Mouse (Mus musculus) CH12.LX (cell line): Measurements from ENCODE around the gene Olfr221. TPM values are rescaled to one million over a fixed set of nuclear protein-coding genes. Genes with fewer than 3 reads are reported as not detected.

Experiments used
- DNase-seq: peaks from one replicate; pipeline ENCODE4 v3.0.0-alpha.2; 2013; ENCODE audit errors: extremely low read depth
- H3K27ac ChIP-seq: 2 replicates; pipeline ENCODE4 v1.5.1; 2012; ENCODE audit warnings: low read depth, mild to moderate bottlenecking, control low read depth, moderate library complexity; ENCODE audit not compliant: insufficient read depth
- H3K27me3 ChIP-seq: replicated peaks from 2 replicates; pipeline ENCODE3; 2012; ENCODE audit warnings: inconsistent platforms
- H3K36me3 ChIP-seq, 2 experiments: replicated peaks in 1 of 2; 2 replicates each; pipeline versions ENCODE3 to v1.6.1; 2012; ENCODE audit warnings: inconsistent platforms in 1 of 2, low read length in 1 of 2, mild to moderate bottlenecking in 1 of 2, mixed read lengths in 1 of 2, moderate library complexity in 1 of 2; ENCODE audit not compliant: control insufficient read depth in 1 of 2, insufficient read depth in 1 of 2
- H3K4me1 ChIP-seq, 2 experiments: 2 replicates each; pipeline ENCODE4 v1.6.1; 2012; ENCODE audit warnings: inconsistent platforms in 1 of 2, moderate library complexity in 1 of 2; ENCODE audit not compliant: insufficient read depth in 2 of 2, control insufficient read depth in 1 of 2
- H3K4me2 ChIP-seq: 2 replicates; pipeline ENCODE4 v1.6.1; 2012; ENCODE audit warnings: low read depth, mild to moderate bottlenecking, control low read depth; ENCODE audit not compliant: poor library complexity, insufficient read depth, severe bottlenecking
- H3K4me3 ChIP-seq, 3 experiments: fragments of 150-350 bp in 1 of 3; sonication (generic) in 1 of 3; replicated peaks in 1 of 3; 2 replicates each; pipeline versions ENCODE3 to v1.5.1; 2011 to 2012; ENCODE audit warnings: low read depth in 2 of 3, low read length in 2 of 3, mild to moderate bottlenecking in 2 of 3, moderate library complexity in 2 of 3, control low read depth in 1 of 3, improper control_type of control experiment in 1 of 3, inconsistent platforms in 1 of 3, mixed read lengths in 1 of 3; ENCODE audit not compliant: poor library complexity in 1 of 3
- H3K79me2 ChIP-seq: replicated peaks from 2 replicates; pipeline ENCODE4 v1.6.1; 2012; ENCODE audit warnings: mild to moderate bottlenecking, moderate library complexity; ENCODE audit not compliant: control insufficient read depth, poor library complexity, insufficient read depth, severe bottlenecking; ENCODE audit errors: extremely low read depth
- H3K9ac ChIP-seq: 2 replicates; pipeline ENCODE4 v1.6.1; 2012; ENCODE audit warnings: low read depth, mild to moderate bottlenecking, control low read depth, moderate library complexity; ENCODE audit not compliant: insufficient read depth
- H3K9me3 ChIP-seq: replicated peaks from 2 replicates; pipeline ENCODE3; 2012; ENCODE audit warnings: low read length, inconsistent platforms, mixed read lengths
- BHLHE40 ChIP-seq: IDR thresholded peaks from 2 replicates; pipeline ENCODE4 v1.6.1; 2011; ENCODE audit warnings: mild to moderate bottlenecking, low read depth, low read length, improper control_type of control experiment
- CHD2 ChIP-seq: IDR thresholded peaks from 2 replicates; pipeline ENCODE4 v1.6.1; 2011; ENCODE audit warnings: low read length, improper control_type of control experiment
- E2F4 ChIP-seq: IDR thresholded peaks from 2 replicates; pipeline ENCODE4 v1.6.1; 2011; ENCODE audit warnings: low read depth, low read length, improper control_type of control experiment; ENCODE audit not compliant: insufficient replicate concordance
- EP300 ChIP-seq: IDR thresholded peaks from 2 replicates; pipeline ENCODE4 v1.6.1; 2011; ENCODE audit warnings: low read length, improper control_type of control experiment
- ETS1 ChIP-seq: conservative IDR thresholded peaks from 2 replicates; pipeline ENCODE4 v1.6.1; 2012; ENCODE audit warnings: low read depth, mild to moderate bottlenecking, inconsistent platforms, low read length, improper control_type of control experiment, moderate library complexity
- GABPA ChIP-seq: IDR thresholded peaks from 2 replicates; pipeline ENCODE4 v1.6.1; 2012; ENCODE audit warnings: low read depth, low read length, improper control_type of control experiment, inconsistent platforms; ENCODE audit not compliant: insufficient replicate concordance
- HCFC1 ChIP-seq: IDR thresholded peaks from 2 replicates; pipeline ENCODE4 v1.6.1; 2012; ENCODE audit warnings: low read depth, mild to moderate bottlenecking, inconsistent platforms, low read length, improper control_type of control experiment
- IRF4 ChIP-seq: IDR thresholded peaks from 2 replicates; pipeline ENCODE4 v1.6.1; 2014; ENCODE audit warnings: low read depth, mild to moderate bottlenecking, inconsistent platforms, low read length, improper control_type of control experiment
- JUN ChIP-seq: IDR thresholded peaks from 2 replicates; pipeline ENCODE4 v1.6.1; 2011; ENCODE audit warnings: low read depth, mild to moderate bottlenecking, low read length, improper control_type of control experiment, moderate library complexity; ENCODE audit not compliant: insufficient read depth
- KAT2A ChIP-seq: IDR thresholded peaks from 2 replicates; pipeline ENCODE4 v1.6.1; 2012; ENCODE audit warnings: low read length, improper control_type of control experiment, inconsistent platforms; ENCODE audit not compliant: insufficient replicate concordance
- MAX ChIP-seq: IDR thresholded peaks from 2 replicates; pipeline ENCODE4 v1.6.1; 2011; ENCODE audit warnings: low read length, improper control_type of control experiment
- MEF2A ChIP-seq: IDR thresholded peaks from 2 replicates; pipeline ENCODE4 v1.6.1; 2014; ENCODE audit warnings: low read depth, mild to moderate bottlenecking, inconsistent platforms, low read length, improper control_type of control experiment, borderline replicate concordance
- MXI1 ChIP-seq: IDR thresholded peaks from 2 replicates; pipeline ENCODE4 v1.6.1; 2011; ENCODE audit warnings: mild to moderate bottlenecking, low read depth, low read length, improper control_type of control experiment
- NELFE ChIP-seq: IDR thresholded peaks from 2 replicates; pipeline ENCODE4 v1.6.1; 2011; ENCODE audit warnings: low read depth, low read length, improper control_type of control experiment
- PAX5 ChIP-seq: IDR thresholded peaks from 2 replicates; pipeline ENCODE4 v1.6.1; 2012; ENCODE audit warnings: low read length, inconsistent platforms, mixed read lengths
- POLR2A ChIP-seq: IDR thresholded peaks from 2 replicates; pipeline ENCODE4 v1.6.1; 2011; ENCODE audit warnings: low read depth, mild to moderate bottlenecking, improper control_type of control experiment, low read length
- RAD21 ChIP-seq: IDR thresholded peaks from 2 replicates; pipeline ENCODE4 v1.6.1; 2011; ENCODE audit warnings: low read depth, mild to moderate bottlenecking, low read length, improper control_type of control experiment, moderate library complexity
- SIN3A ChIP-seq: IDR thresholded peaks from 2 replicates; pipeline ENCODE4 v1.6.1; 2012; ENCODE audit warnings: low read length, improper control_type of control experiment, inconsistent platforms
- TBP ChIP-seq: conservative IDR thresholded peaks from 2 replicates; pipeline ENCODE4 v1.6.1; 2011; ENCODE audit warnings: low read depth, low read length, improper control_type of control experiment
- UBTF ChIP-seq: IDR thresholded peaks from 2 replicates; pipeline ENCODE4 v1.6.1; 2012; ENCODE audit warnings: low read depth, mild to moderate bottlenecking, inconsistent platforms, low read length, improper control_type of control experiment, moderate library complexity
- USF2 ChIP-seq: conservative IDR thresholded peaks from 2 replicates; pipeline ENCODE4 v1.6.1; 2011; ENCODE audit warnings: low read depth, low read length, improper control_type of control experiment
- ZMIZ1 ChIP-seq: IDR thresholded peaks from 2 replicates; pipeline ENCODE4 v1.6.1; 2012; ENCODE audit warnings: low read depth, mild to moderate bottlenecking, inconsistent platforms, low read length, improper control_type of control experiment
- ZNF384 ChIP-seq: IDR thresholded peaks from 2 replicates; pipeline ENCODE4 v1.6.1; 2012; ENCODE audit warnings: low read depth, low read length, improper control_type of control experiment, inconsistent platforms
- dilution Hi-C: fragments of 300-500 bp; cut with MboI; formaldehyde crosslinking; loops from 2 replicates; pipeline ENCODE4 v1.14.3; 2020; ENCODE audit warnings: low sequenced_read_pairs; ENCODE audit not compliant: extremely low pct_unique_long_range_greater_than_20kb, extremely low pct_ligation_motif_present
- in situ Hi-C: fragments of 300-500 bp; cut with MboI; formaldehyde crosslinking; loops from 3 replicates; pipeline ENCODE4 v1.14.3; 2019; ENCODE audit warnings: low sequenced_read_pairs, low pct_ligation_motif_present, low pct_unique_long_range_greater_than_20kb, mixed read lengths
- polyA plus RNA-seq: library from polyadenylated mRNA; unstranded; fragments of >175 nt; gene quantifications from 2 replicates; pipeline ENCODE4 v1.2.1, GENCODE M21; 2012; ENCODE audit warnings: low read depth; ENCODE audit not compliant: insufficient read length
- total RNA-seq, 2 experiments: library from RNA; depleted of rRNA; stranded (reverse); fragments of 300-350 nt in 1 of 2; fragments of >200 nt in 1 of 2; gene quantifications; 2 replicates each; pipeline ENCODE4 v1.2.3; 2012 to 2014

The Olfr221 gene
- total and polyA plus RNA-seq, 3 experiments: not detected

- DNase-seq: no peak
- H3K36me3 ChIP-seq: peaks cover 16 to 52% of the 10 kb centered on the region in 2 experiments
- H3K9ac ChIP-seq: no peak overlapping the region
- in situ Hi-C loops: no loop called here
- no peak for TF ChIP-seq HCFC1
- no peak for TF ChIP-seq CHD2
- TF ChIP-seq JUN: no peak
- TF ChIP-seq USF2: no peak
- no peak for TF ChIP-seq BHLHE40
- no peak for TF ChIP-seq ETS1
- TF ChIP-seq ZMIZ1: no peak
- TF ChIP-seq GABPA: no peak
- no peak for TF ChIP-seq UBTF
- no peak for TF ChIP-seq EP300
- no peak for TF ChIP-seq MAX
- no peak for TF ChIP-seq ZNF384
- TF ChIP-seq IRF4: no peak
- no peak for TF ChIP-seq SIN3A
- no peak for TF ChIP-seq E2F4
- TF ChIP-seq POLR2A: no peak
- TF ChIP-seq NELFE: no peak
- no peak for TF ChIP-seq TBP
- TF ChIP-seq MXI1: no peak
- H3K27ac ChIP-seq: no peak overlapping the region
- dilution Hi-C loops: no loop called here
- H3K27me3 ChIP-seq: no peaks in the 10 kb centered on the region
- no peak overlapping the region for H3K4me2 ChIP-seq
- no peak overlapping the region for H3K4me3 ChIP-seq
- H3K79me2 ChIP-seq: no peaks in the 10 kb centered on the region
- peaks cover 1 to 17% of the 10 kb centered on the region in 2 experiments for H3K4me1 ChIP-seq
- no peaks in the 10 kb centered on the region for H3K9me3 ChIP-seq
Measured at GRCm38 (mm10) chr14:52003981-52004495, 38.2 kb downstream of the Olfr221 start.

- no peak for TF ChIP-seq PAX5
- no peak for TF ChIP-seq RAD21
- TF ChIP-seq MAX: no peak
- no peak for TF ChIP-seq CHD2
- no peak for TF ChIP-seq KAT2A
- TF ChIP-seq IRF4: no peak
- no peak for TF ChIP-seq MEF2A
- in situ Hi-C loops: no loop called here
- H3K4me2 ChIP-seq: no peak overlapping the region
- no peaks in the 10 kb centered on the region for H3K9me3 ChIP-seq
- peaks cover 0 to 3% of the 10 kb centered on the region in 2 experiments; a peak in 1 of 4 replicates for H3K4me1 ChIP-seq
- dilution Hi-C loops: no loop called here
- H3K27ac ChIP-seq: no peak overlapping the region
- no peaks in the 10 kb centered on the region for H3K79me2 ChIP-seq
- no peaks in the 10 kb centered on the region for H3K27me3 ChIP-seq
- no peak overlapping the region for H3K9ac ChIP-seq
- DNase-seq: no peak
- peaks cover 0 to 3% of the 10 kb centered on the region in 2 experiments for H3K36me3 ChIP-seq
- H3K4me3 ChIP-seq: no peak overlapping the region
Measured at GRCm38 (mm10) chr14:51997483-51997882, 44.8 kb downstream of the Olfr221 start.
